Mouse (Mus musculus): ENCODE results near the gene Plk2. TPM values are rescaled to one million over a fixed set of nuclear protein-coding genes. Genes with fewer than 3 reads are reported as not detected.

Gene Plk2
- 14.5 and 15.8 TPM in 2 replicates for total RNA-seq (2017)

GRCm38 (mm10) chr13:110394291-110395178 is at the start of gene Plk2:
Gene Plk2 (plus strand): TSS chr13:110395046.
- peak; percentile 76 for ATAC-seq (replicated peaks; ENCODE audit: low read depth, poor library complexity, severe bottlenecking)

GRCm38 (mm10) chr13:110346707-110347106 is 48.1 kb upstream of the Plk2 start:
- peak; percentile 71 for ATAC-seq (replicated peaks; ENCODE audit: low read depth, poor library complexity, severe bottlenecking)

DNA sequence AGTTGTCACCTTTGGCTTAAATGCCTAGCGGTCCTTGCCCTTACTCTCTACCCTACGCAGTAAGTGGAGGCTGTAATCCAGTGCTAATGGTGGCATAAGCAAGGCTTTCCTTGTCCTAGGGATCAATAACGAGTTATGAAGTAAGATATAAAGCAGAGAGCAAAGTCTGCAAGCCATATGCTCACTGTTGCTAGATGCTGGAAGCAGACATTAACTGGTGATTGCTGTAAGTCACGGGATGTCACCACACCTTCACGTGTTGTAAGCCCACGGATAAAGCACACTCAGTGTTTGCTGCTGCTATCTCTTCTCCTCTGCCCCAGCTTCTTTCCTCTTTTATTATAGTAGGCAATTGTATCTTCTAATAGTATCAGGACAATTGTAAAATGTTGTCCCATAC is 43.8 kb upstream of the Plk2 start:
- ATAC-seq (replicated peaks; ENCODE audit: low read depth, poor library complexity, severe bottlenecking): no peak

GRCm38 (mm10) chr13:110356941-110357340 is 37.9 kb upstream of the Plk2 start, which contains the start of gene Gapt:
Gene Gapt (minus strand): TSS chr13:110357199.
- ATAC-seq (replicated peaks; ENCODE audit: low read depth, poor library complexity, severe bottlenecking): peak; percentile 93

DNA sequence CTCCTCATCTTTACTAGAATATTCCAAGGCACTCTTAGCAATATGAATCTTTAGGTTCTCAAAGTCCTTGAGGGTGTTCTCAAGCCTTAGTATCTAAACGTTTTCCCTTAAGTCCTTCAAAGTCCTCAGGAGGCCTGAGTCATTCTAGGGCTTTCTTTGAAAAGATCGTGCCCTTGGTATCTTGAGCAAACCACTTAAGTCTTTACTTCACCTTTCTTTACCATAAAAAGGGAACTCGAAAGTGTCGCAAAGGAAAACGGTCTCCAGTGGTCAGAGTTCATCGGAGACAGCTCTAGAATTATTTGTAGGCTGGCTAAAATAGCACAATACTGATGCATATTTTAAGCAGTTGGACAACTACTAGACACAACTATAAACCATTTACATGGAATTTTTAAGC is 31.1 kb upstream of the Plk2 start:
- peak; percentile 65 for ATAC-seq (replicated peaks; ENCODE audit: low read depth, poor library complexity, severe bottlenecking)

- no peak for ATAC-seq (replicated peaks; ENCODE audit: low read depth, poor library complexity, severe bottlenecking)
These were observed 28.4 kb upstream of the Plk2 start for GRCm38 (mm10) chr13:110366477-110366876.

DNA sequence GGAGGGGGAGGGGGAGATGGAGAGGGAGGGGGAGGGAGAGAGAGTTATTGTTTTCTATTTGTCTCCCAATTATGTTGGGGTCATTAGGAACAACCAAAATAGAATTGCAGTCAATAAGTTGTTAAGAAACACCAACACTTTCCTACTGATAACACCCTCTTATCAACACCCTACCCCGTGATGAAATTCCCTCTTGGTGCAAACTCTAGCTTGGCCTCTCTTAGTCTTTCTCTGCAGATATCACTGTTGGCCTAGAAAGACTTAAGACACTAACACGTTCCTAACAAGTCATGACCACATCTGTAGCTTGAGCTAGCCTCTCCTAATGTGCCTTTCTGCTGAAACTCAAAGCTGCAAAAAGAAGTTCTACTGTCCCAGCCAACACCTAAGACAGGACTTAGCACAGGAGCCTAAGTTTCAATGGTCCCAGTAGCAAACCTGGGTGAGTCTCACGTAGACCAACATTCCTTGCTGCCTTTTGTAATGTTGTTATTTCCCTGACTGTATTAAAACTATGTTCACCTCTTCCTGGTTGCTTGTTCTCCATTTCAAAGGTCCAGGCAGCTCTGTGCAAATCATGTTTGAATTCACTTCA is 26.8 kb upstream of the Plk2 start:
- ATAC-seq (replicated peaks; ENCODE audit: low read depth, poor library complexity, severe bottlenecking): no peak

DNA sequence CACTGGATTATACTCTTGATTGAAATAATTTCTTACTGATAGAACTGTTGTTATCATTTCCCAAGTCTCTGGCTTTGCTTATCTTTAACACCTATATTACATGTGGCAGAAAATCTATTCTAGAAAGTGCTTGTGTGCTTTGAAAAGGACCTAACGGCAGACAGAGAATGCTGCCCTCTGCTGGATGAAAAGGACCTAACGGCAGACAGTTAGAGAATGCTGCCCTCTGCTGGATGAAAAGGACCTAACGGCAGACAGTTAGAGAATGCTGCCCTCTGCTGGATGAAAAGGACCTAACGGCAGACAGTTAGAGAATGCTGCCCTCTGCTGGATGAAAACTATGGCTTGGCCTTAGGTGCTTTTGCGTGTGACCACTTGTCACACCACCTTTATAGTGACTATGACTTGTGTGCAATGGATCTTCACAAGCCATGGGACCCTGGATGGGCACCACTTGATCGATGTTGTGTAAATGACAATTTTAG is 26.2 kb upstream of the Plk2 start:
- peak; percentile 91 for ATAC-seq (replicated peaks; ENCODE audit: low read depth, poor library complexity, severe bottlenecking)

DNA sequence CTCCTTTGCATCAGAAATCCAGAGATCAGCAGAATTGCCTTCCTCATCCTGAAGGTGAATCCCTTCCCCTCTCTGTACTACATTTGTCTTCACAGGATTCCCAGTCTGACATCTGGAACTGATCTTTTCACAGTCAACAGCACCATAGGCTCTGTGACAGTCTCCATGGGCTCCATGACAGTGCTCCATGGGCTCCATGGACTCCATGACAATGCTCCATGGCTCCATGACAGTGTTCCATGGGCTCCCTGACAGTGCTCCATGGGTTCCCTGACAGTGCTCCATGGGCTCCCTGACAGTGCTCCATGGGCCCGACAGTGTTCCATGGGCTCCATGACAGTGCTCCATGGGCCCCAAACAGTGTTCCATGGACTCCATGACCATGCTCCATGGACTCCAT is 25.2 kb upstream of the Plk2 start:
- ATAC-seq (replicated peaks; ENCODE audit: low read depth, poor library complexity, severe bottlenecking): no peak

DNA sequence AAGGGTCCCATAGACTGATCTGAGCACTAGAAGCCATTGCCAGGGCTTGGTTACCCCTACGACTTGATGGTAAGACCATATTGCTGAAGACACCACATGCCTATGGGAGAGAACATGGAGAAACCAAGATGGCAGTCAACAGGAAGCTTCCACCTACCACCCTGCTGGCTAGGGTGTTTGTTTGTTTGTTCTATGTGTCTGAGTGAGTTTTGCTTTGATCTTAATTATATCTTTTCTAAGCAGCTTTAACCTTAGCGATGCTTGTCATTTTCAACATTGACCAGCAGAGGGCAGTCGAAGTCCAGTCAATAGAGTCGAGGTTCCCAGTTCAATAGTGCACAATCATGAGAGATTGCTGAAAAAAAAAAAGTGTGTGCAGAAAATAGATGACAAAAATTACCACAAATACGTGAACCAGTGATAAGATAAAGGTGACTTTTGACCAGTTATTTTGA is 12.4 kb upstream of the Plk2 start:
- peak; percentile 54; the same call in 1 of the 2 replicates for ATAC-seq (replicated peaks; ENCODE audit: low read depth, poor library complexity, severe bottlenecking)

GRCm38 (mm10) chr13:110384514-110384913 is 10.3 kb upstream of the Plk2 start:
- ATAC-seq (replicated peaks; ENCODE audit: low read depth, poor library complexity, severe bottlenecking): peak; percentile 99

GRCm38 (mm10) chr13:110392210-110392609 is 2.6 kb upstream of the Plk2 start:
- peak; percentile 42; the same call in 1 of the 2 replicates for ATAC-seq (replicated peaks; ENCODE audit: low read depth, poor library complexity, severe bottlenecking)

- no peak for ATAC-seq (replicated peaks; ENCODE audit: low read depth, poor library complexity, severe bottlenecking)
These were observed 2.2 kb upstream of the Plk2 start for GRCm38 (mm10) chr13:110392631-110393030.

DNA sequence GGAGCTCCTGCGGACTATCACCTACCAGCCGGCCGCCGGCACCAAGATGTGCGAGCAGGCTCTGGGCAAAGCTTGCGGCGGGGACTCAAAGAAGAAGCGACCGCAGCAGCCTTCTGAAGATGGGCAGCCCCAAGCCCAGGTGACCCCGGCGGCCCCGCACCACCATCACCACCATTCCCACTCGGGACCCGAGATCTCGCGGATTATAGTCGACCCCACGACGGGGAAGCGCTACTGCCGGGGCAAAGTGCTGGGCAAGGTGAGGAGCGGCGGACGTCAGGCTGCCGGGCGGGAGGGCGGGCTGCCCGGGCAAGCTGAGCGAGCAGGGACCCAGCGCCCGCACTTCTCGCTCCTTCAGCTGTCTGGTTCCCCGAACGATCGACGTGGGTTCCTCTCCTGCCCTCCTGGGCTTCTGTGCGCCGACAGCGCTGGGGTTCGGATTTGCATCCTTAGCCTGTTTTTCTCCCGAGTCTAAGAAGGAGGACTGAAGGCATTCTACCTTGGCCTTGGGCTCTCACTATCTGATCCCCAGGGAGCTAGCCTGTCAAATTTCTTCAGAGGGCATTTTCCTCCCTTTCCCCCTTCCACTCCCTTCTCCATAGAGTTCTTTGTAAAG is 441 bp downstream of the Plk2 start:
- ATAC-seq (replicated peaks; ENCODE audit: low read depth, poor library complexity, severe bottlenecking): peak; percentile 4; the same call in 1 of the 2 replicates

DNA sequence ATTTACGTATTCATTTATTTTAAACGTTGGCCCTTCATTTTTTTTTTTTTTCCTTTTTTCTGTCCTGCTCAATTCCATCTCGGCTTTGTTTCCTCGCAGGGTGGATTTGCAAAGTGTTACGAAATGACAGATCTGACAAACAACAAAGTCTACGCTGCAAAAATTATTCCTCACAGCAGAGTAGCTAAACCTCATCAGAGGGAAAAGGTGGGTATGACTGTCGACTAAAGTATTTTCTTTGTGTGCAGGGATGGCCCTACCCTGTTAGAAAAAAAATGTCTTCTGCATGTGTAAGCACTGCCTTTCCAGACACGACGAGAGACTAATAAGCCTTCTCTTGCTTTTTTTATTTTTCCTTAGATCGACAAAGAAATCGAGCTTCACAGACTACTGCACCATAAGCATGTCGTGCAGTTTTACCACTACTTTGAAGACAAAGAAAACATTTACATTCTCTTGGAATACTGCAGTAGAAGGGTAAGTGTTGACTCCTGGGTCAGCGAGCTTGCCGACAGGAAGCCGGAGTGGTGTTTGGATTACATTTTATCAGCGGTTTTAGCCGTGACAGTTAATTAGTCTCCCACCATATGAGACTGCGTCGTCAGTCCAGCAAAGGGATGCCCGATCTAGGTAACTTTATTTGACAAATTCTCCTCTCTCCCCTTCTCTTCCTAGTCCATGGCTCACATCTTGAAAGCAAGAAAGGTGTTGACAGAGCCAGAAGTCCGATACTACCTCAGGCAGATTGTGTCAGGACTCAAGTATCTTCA is 1.3 kb downstream of the Plk2 start:
- no peak for ATAC-seq (replicated peaks; ENCODE audit: low read depth, poor library complexity, severe bottlenecking)

- ATAC-seq (replicated peaks; ENCODE audit: low read depth, poor library complexity, severe bottlenecking): no peak
These were observed 2.9 kb downstream of the Plk2 start for GRCm38 (mm10) chr13:110397750-110398149.

GRCm38 (mm10) chr13:110398513-110399270 is 3.8 kb downstream of the Plk2 start:
- ATAC-seq (replicated peaks; ENCODE audit: low read depth, poor library complexity, severe bottlenecking): no peak

DNA sequence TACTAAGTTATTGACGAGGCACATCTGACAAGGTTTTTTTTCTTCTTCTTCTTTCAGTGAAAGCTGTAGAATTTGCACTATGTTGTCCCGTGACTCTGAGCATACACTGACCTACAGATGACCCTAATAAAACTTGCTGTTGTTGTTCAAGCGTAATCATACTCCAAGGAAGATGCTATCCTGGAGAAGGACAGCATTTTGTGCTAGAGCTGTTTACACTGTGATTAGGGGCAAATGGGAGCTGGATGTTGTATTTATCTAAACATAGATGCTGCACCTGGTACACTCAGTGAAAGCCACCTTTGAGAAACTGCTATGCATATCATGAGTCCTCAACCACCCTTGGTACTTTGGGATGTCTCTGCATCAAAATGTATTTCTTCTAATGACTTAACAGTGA is 6.6 kb downstream of the Plk2 start:
- ATAC-seq (replicated peaks; ENCODE audit: low read depth, poor library complexity, severe bottlenecking): no peak

GRCm38 (mm10) chr13:110401877-110402276 is 7.0 kb downstream of the Plk2 start:
- ATAC-seq (replicated peaks; ENCODE audit: low read depth, poor library complexity, severe bottlenecking): no peak
